Mouse (Mus musculus): Measurements from ENCODE around the gene Lca5l. TPM values are rescaled to one million over a fixed set of nuclear protein-coding genes. Genes with fewer than 3 reads are reported as not detected.

The Lca5l gene
- total and polyA plus RNA-seq, 3 experiments: 0.16 to 0.60 TPM; not detected in 1

DNA sequence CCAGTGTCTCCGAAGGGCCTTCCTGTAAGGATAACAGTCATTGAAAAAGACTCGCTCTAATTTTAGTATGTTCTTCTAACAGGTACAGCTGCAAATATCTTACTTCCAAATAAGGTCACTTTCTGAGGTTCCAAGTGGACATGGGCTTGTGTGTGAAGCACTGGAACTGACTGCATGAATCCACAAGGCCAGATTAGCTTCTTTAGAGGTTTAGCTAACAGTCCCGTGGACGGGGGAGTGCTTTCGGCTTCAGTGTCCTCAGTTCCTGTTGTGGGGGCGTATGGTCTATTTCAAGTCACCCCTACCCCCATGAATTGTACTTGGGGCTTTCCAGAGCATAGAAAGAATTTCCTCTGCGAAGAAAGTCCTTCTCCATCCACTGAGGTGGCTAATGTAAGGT, 18.8 kb upstream of the Lca5l start:
- ATAC-seq (ENCODE audit: extremely low read depth, insufficient number of reproducible peaks, low FRiP score, poor library complexity, severe bottlenecking) (no peak), DNase-seq (ENCODE audit: low spot score) (no peak)
- peaks cover 3% of the 10 kb centered on the region; the same call in 1 of the 2 replicates for H3K4me1 ChIP-seq (ENCODE audit: insufficient read depth, low read depth, low read length)
- no peaks in the 10 kb centered on the region for H3K9me3 ChIP-seq (replicated peaks)
- H3K27me3 ChIP-seq (ENCODE audit: insufficient read depth, low read length): no peaks in the 10 kb centered on the region
- H3K36me3 ChIP-seq (replicated peaks): no peaks in the 10 kb centered on the region
- no peak overlapping the region for H3K4me3 ChIP-seq (ENCODE audit: low read depth, low read length)
- TF ChIP-seq TAL1 (conservative IDR thresholded peaks at IDR 0.05; ENCODE audit: low read depth, low read length): no peak
- TF ChIP-seq POLR2AphosphoS5 (IDR thresholded peaks at IDR 0.05; ENCODE audit: insufficient replicate concordance, low read depth, low read length): no peak
- no peak for TF ChIP-seq GATA2 (IDR thresholded peaks at IDR 0.05; ENCODE audit: borderline replicate concordance, low read depth, low read length)
- TF ChIP-seq GATA1 (IDR thresholded peaks at IDR 0.05; ENCODE audit: borderline replicate concordance, low read length): no peak
- TF ChIP-seq CTCF (IDR thresholded peaks at IDR 0.05; ENCODE audit: low read depth, low read length): no peak

GRCm38 (mm10) chr16:96209789-96210188, 17.7 kb upstream of the Lca5l start:
- Histone ChIP-seq H3K36me3 (replicated peaks) (no peaks in the 10 kb centered on the region), H3K9me3 (replicated peaks) (no peaks in the 10 kb centered on the region), H3K27me3 (ENCODE audit: insufficient read depth, low read length) (0 out of 2 replicates have a peak, but pooled peaks cover 3% of the 10 kb centered on the region), H3K4me3 (ENCODE audit: low read depth, low read length) (no peak overlapping the region), H3K4me1 (ENCODE audit: insufficient read depth, low read depth, low read length) (peaks cover 3% of the 10 kb centered on the region; the same call in 1 of the 2 replicates)
- no peak for ATAC-seq (ENCODE audit: extremely low read depth, insufficient number of reproducible peaks, low FRiP score, poor library complexity, severe bottlenecking)
- no peak for DNase-seq (ENCODE audit: low spot score)
- no peak for TF ChIP-seq GATA1 (IDR thresholded peaks at IDR 0.05; ENCODE audit: borderline replicate concordance, low read length)
- TF ChIP-seq GATA2 (IDR thresholded peaks at IDR 0.05; ENCODE audit: borderline replicate concordance, low read depth, low read length): no peak
- no peak for TF ChIP-seq POLR2AphosphoS5 (IDR thresholded peaks at IDR 0.05; ENCODE audit: insufficient replicate concordance, low read depth, low read length)
- no peak for TF ChIP-seq CTCF (IDR thresholded peaks at IDR 0.05; ENCODE audit: low read depth, low read length)

DNA sequence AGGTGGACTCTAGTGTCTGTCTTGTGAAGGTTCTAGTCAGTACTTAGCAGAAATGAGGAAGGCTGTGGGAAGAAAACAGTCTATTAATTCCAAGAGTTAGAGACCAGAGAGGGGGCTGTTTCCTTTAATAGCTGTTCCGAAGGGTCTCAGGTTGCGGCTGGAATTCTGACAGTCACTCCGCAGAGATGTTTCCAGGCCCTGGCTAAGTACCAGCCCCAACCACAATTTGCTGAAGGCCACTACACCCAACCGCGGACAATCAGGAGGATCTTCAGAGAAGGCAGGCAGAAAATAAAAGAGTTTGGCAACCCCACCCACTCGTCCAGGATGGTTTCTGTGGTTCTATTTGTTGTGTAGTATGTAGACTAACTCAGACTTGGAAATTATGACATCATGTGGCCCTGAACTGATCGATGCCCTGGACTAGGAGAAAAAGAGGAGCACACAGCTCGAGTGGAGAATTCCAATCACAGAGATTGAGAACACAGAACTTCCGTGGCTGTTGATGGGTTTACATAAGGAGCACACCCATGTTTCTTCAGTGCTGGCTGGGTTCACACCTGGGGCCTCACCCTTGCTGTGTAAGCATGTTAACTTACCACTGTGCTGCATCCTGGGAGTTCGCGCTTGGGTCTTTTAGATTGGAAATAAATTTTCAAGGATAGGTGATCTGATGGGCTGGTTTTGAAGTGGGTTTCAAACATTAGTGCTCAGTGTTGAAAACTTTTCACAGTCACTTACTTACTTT, 9.6 kb upstream of the Lca5l start:
- DNase-seq (ENCODE audit: low spot score): no peak
- no peak for ATAC-seq (ENCODE audit: extremely low read depth, insufficient number of reproducible peaks, low FRiP score, poor library complexity, severe bottlenecking)
- TF ChIP-seq TAL1 (conservative IDR thresholded peaks at IDR 0.05; ENCODE audit: low read depth, low read length) (no peak), GATA1 (IDR thresholded peaks at IDR 0.05; ENCODE audit: borderline replicate concordance, low read length) (no peak), POLR2AphosphoS5 (IDR thresholded peaks at IDR 0.05; ENCODE audit: insufficient replicate concordance, low read depth, low read length) (no peak), GATA2 (IDR thresholded peaks at IDR 0.05; ENCODE audit: borderline replicate concordance, low read depth, low read length) (no peak), CTCF (IDR thresholded peaks at IDR 0.05; ENCODE audit: low read depth, low read length) (no peak)
- Histone ChIP-seq H3K4me3 (ENCODE audit: low read depth, low read length) (no peak overlapping the region), H3K36me3 (replicated peaks) (no peaks in the 10 kb centered on the region), H3K9me3 (replicated peaks) (no peaks in the 10 kb centered on the region), H3K4me1 (ENCODE audit: insufficient read depth, low read depth, low read length) (no peaks in the 10 kb centered on the region), H3K27me3 (ENCODE audit: insufficient read depth, low read length) (0 out of 2 replicates have a peak, but pooled peaks cover 5% of the 10 kb centered on the region)

DNA sequence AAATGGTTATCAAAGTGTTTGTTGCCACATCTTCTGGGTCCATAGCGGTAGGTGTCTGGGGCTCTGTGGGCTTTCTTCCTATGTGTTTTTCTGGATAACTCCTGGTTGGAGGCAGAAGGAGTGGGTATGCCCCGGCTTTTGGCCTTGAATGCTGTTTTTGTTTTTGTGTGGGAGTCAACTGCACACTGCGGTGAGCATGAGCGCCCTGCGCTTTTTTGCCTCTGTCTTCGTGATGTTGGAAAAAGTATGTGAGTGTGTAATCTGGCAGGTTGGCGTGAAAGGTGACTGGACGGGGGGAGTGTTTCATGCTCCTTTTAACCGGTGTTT, 8.6 kb upstream of the Lca5l start:
- H3K4me3 ChIP-seq (ENCODE audit: low read depth, low read length): no peak overlapping the region
- H3K36me3 ChIP-seq (replicated peaks): no peaks in the 10 kb centered on the region

GRCm38 (mm10) chr16:96199913-96200701, 8.0 kb upstream of the Lca5l start, which contains the start of gene Sh3bgr:
TSS of gene Sh3bgr (plus strand) at chr16:96200450.
- Histone ChIP-seq H3K36me3 (replicated peaks) (no peaks in the 10 kb centered on the region), H3K4me3 (ENCODE audit: low read depth, low read length) (no peak within 1 kb of the TSS), H3K4me1 (ENCODE audit: insufficient read depth, low read depth, low read length) (no peaks in the 10 kb centered on the region), H3K9me3 (replicated peaks) (no peaks in the 10 kb centered on the region), H3K27me3 (ENCODE audit: insufficient read depth, low read length) (0 out of 2 replicates have a peak, but pooled peaks cover 6% of the 10 kb centered on the region)
- TF ChIP-seq GATA2 (IDR thresholded peaks at IDR 0.05; ENCODE audit: borderline replicate concordance, low read depth, low read length) (no peak), GATA1 (IDR thresholded peaks at IDR 0.05; ENCODE audit: borderline replicate concordance, low read length) (no peak), POLR2AphosphoS5 (IDR thresholded peaks at IDR 0.05; ENCODE audit: insufficient replicate concordance, low read depth, low read length) (no peak)
- DNase-seq (ENCODE audit: low spot score): no peak
- no peak for ATAC-seq (ENCODE audit: extremely low read depth, insufficient number of reproducible peaks, low FRiP score, poor library complexity, severe bottlenecking)

More for the DNA sequence above, 8.6 kb upstream of the Lca5l start:
- ATAC-seq (ENCODE audit: extremely low read depth, insufficient number of reproducible peaks, low FRiP score, poor library complexity, severe bottlenecking) (no peak), DNase-seq (ENCODE audit: low spot score) (no peak)
- H3K27me3 ChIP-seq (ENCODE audit: insufficient read depth, low read length): 0 out of 2 replicates have a peak, but pooled peaks cover 7% of the 10 kb centered on the region
- no peak for TF ChIP-seq GATA1 (IDR thresholded peaks at IDR 0.05; ENCODE audit: borderline replicate concordance, low read length)
- no peak for TF ChIP-seq CTCF (IDR thresholded peaks at IDR 0.05; ENCODE audit: low read depth, low read length)
- TF ChIP-seq TAL1 (conservative IDR thresholded peaks at IDR 0.05; ENCODE audit: low read depth, low read length): no peak
- no peak for TF ChIP-seq GATA2 (IDR thresholded peaks at IDR 0.05; ENCODE audit: borderline replicate concordance, low read depth, low read length)
- no peak for TF ChIP-seq POLR2AphosphoS5 (IDR thresholded peaks at IDR 0.05; ENCODE audit: insufficient replicate concordance, low read depth, low read length)
- no peaks in the 10 kb centered on the region for H3K9me3 ChIP-seq (replicated peaks)
- H3K4me1 ChIP-seq (ENCODE audit: insufficient read depth, low read depth, low read length): no peaks in the 10 kb centered on the region

DNA sequence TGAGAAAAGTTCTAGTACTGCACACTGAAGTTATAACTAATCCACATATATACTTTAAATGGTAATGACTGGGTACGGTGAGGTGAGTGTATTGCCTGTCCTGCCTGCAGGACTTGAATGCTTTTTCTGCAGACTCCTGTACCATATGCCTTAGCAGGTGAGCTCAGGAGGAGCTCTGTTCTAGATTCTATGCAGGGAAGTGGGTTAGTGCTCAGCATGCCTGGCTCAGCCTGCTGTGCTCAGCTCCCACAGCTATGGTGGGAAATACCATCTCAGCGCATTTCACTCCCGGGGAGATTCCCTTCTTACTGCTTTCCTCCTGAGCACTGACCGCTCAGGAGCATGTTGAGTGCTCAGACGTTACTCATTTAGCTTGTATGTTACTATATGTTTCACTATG, 4.5 kb downstream of the Lca5l start:
- ATAC-seq (ENCODE audit: extremely low read depth, insufficient number of reproducible peaks, low FRiP score, poor library complexity, severe bottlenecking) (no peak), DNase-seq (ENCODE audit: low spot score) (no peak)
- Histone ChIP-seq H3K9me3 (replicated peaks) (peaks cover 4% of the 10 kb centered on the region), H3K27me3 (ENCODE audit: insufficient read depth, low read length) (peaks cover 7% of the 10 kb centered on the region), H3K4me1 (ENCODE audit: insufficient read depth, low read depth, low read length) (peaks cover 14% of the 10 kb centered on the region), H3K4me3 (ENCODE audit: low read depth, low read length) (no peak overlapping the region), H3K36me3 (replicated peaks) (no peaks in the 10 kb centered on the region)
- TF ChIP-seq CTCF (IDR thresholded peaks at IDR 0.05; ENCODE audit: low read depth, low read length) (no peak), GATA2 (IDR thresholded peaks at IDR 0.05; ENCODE audit: borderline replicate concordance, low read depth, low read length) (no peak), TAL1 (conservative IDR thresholded peaks at IDR 0.05; ENCODE audit: low read depth, low read length) (no peak)
